Mouse (Mus musculus) liver, adult 2 months (tissue): ENCODE measurements around the gene Slc4a3.

Experiments
- CTCF ChIP-seq: fragments of 200-500 bp; IDR thresholded peaks from 2 replicates; pipeline ENCODE4 v1.5.1; 2011; ENCODE audit warnings: low read depth, low read length, control low read depth
- POLR2A ChIP-seq: fragments of 200-500 bp; IDR thresholded peaks from 2 replicates; pipeline ENCODE4 v1.6.1; 2011; ENCODE audit warnings: low read length, control low read depth; ENCODE audit not compliant: insufficient read depth; ENCODE audit errors: extremely low read depth

DNA sequence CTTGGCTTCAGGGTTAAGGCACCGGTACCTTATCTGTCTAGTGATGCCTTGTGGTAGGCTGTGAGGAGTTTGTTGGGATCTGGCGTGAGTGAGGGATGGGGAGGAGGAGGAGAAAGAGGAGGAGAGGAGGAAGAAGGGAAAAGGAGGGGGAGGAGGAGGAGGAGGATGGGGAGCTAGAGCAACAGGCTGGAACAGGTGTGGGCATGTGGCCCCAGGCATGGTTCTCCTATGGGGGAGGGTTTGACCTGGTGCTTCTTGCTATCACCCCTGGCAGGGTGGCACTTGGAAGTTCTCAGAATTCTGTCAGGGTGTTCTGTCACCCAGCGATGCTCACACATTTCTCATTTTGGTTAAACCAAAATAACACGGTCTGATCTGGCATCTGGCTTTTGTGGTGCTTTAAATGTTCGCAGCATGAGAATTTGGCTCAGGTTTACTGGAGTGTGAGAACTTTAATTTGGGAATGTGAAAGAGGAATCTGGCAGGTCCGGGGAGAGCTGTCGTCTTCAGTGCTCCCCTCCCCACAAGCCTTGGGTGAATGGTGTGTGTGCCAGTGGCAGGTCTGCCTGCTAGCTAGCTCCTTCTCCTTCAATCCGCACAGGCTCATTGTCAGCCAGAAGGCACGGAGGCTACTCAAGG lies 10.2 kb downstream of the Slc4a3 start:
- TF ChIP-seq POLR2A (no peak), CTCF (no peak)
